Mouse (Mus musculus) embryonic facial prominence, embryonic 13.5 days (tissue): ENCODE results near the gene Ptpn20. TPM values are rescaled to one million over a fixed set of nuclear protein-coding genes. Genes with fewer than 3 reads are reported as not detected.

Experiments
- ATAC-seq: fragments of 200-750 bp; cut with Nextera tagmentation; 2 replicates; pipeline ENCODE4 v1.8.0; 2017; ENCODE audit warnings: low read depth; ENCODE audit not compliant: insufficient number of reproducible peaks, insufficient read depth, low FRiP score, low TSS enrichment
- H3K27ac ChIP-seq: fragments of 300-500 bp; sonication (generic); 2 replicates; pipeline ENCODE4 v1.5.1; 2015; ENCODE audit warnings: moderate library complexity, mild to moderate bottlenecking, inconsistent platforms
- H3K27me3 ChIP-seq: fragments of 300-500 bp; sonication (generic); 2 replicates; pipeline ENCODE4 v1.6.1; 2015; ENCODE audit warnings: mild to moderate bottlenecking, inconsistent platforms
- H3K36me3 ChIP-seq: fragments of 300-500 bp; sonication (generic); 2 replicates; pipeline ENCODE4 v1.6.1; 2015; ENCODE audit warnings: mild to moderate bottlenecking, inconsistent platforms
- H3K4me1 ChIP-seq: fragments of 300-500 bp; sonication (generic); 2 replicates; pipeline ENCODE4 v1.6.1; 2015; ENCODE audit warnings: inconsistent platforms
- H3K4me2 ChIP-seq: fragments of 300-500 bp; sonication (generic); 2 replicates; pipeline ENCODE4 v1.6.1; 2015; ENCODE audit warnings: moderate library complexity, mild to moderate bottlenecking, inconsistent platforms
- H3K4me3 ChIP-seq: fragments of 300-500 bp; sonication (generic); 2 replicates; pipeline ENCODE4 v1.5.1; 2015; ENCODE audit warnings: mild to moderate bottlenecking, inconsistent platforms
- H3K9ac ChIP-seq: fragments of 300-500 bp; sonication (generic); 2 replicates; pipeline ENCODE4 v1.6.1; 2015; ENCODE audit warnings: mild to moderate bottlenecking, inconsistent platforms
- H3K9me3 ChIP-seq: fragments of 300-500 bp; sonication (generic); 2 replicates; pipeline ENCODE4 v1.6.1; 2016; ENCODE audit warnings: inconsistent platforms
- WGBS: fragments of 180-500 bp; shearing (Covaris S2); methylation state at CpG from one replicate; pipeline ENCODE4 v1.1.7; 2015; ENCODE audit warnings: mixed read lengths; 5-methylcytosine and 5-hydroxymethylcytosine counted together
- polyA plus RNA-seq: library from polyadenylated mRNA; unstranded; fragments of >200 nt; fragmentation: Nextera tagmentation; extraction: Ambion mirVana; gene quantifications from 2 replicates; pipeline ENCODE4 v1.2.1, GENCODE M21; 2015

The Ptpn20 gene
- polyA plus RNA-seq, 1 experiment from 2014 or later, result not detected

DNA sequence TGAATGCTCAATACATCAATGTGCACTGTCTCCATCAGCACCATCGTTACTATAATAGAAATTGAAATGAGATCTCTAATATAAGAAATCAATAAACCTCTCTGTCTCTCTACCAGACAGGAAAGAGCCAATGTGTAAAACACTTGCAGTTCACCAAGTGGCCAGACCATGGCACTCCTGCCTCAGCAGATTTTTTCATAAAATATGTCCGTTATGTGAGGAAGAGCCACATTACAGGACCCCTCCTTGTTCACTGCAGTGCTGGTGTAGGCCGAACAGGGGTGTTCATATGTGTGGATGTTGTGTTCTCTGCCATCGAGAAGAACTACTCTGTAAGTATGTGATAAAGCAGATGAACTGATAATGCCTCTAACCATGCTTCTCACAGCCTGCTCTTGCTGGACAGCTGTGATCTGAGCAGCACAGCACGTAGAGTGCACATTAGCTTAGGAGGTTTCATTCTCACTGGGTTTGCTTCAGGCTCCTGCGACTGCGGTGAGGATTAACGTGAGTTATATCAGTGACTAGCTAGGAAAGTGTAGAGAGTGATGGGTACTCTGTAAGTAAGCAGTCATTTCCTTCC, 43.9 kb downstream of the Ptpn20 start:
- H3K9me3 ChIP-seq, result no peaks in the 10 kb centered on the region
- 66% methylated on average over 8 of the region's 8 CpGs for WGBS
- no peaks in the 10 kb centered on the region for H3K4me1 ChIP-seq
- no peaks in the 10 kb centered on the region for H3K36me3 ChIP-seq
- no peak overlapping the region for H3K9ac ChIP-seq
- no peak overlapping the region for H3K4me2 ChIP-seq
- H3K4me3 ChIP-seq, result no peak overlapping the region
- ATAC-seq, result no peak
- no peak overlapping the region for H3K27ac ChIP-seq
- no peaks in the 10 kb centered on the region for H3K27me3 ChIP-seq

DNA sequence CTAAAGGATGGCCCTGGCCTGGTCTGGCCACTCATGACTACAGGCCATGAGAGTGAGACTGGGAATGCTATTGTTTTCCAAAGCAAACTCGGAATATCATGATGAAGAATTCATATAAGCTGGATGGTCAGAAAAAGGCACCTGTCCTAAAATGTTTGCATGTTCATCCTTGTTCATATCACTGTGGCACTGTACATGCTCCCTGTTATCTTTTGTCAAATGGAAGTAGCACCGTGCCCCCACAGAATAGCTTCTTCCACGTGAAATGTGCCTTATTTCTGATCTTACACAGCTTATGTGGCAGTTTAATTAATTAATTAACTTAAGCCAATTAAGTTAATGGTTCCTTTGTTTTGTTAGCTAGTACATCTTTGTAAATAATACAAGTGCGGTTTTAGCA, 45.3 kb downstream of the Ptpn20 start:
- H3K27me3 ChIP-seq, result no peaks in the 10 kb centered on the region
- H3K9me3 ChIP-seq, result no peaks in the 10 kb centered on the region
- WGBS, result 88% methylated on average over 4 of the region's 4 CpGs
- H3K9ac ChIP-seq, result no peak overlapping the region
- no peak overlapping the region for H3K4me2 ChIP-seq
- no peak overlapping the region for H3K4me3 ChIP-seq
- H3K36me3 ChIP-seq, result no peaks in the 10 kb centered on the region
- no peaks in the 10 kb centered on the region for H3K4me1 ChIP-seq
- ATAC-seq, result no peak
- no peak overlapping the region for H3K27ac ChIP-seq

DNA sequence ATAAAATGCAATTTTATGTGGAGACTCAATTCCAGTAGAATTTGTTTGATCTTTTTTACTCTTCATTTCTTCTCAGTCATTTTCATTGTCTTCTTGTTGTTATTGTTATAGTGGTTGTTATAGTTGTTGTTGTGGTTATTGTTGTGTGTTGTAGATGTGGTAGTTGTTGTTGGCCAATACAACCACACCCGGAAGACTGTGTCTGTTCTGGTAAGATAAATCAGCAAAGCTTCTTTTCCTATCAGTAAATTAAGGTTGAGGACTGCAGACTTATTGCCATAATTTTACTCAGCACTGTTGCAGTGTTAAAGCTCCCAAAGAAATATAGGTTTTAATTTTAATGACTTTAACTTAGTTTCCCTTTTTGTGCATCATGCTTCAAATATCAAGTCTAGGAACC, 45.8 kb downstream of the Ptpn20 start:
- no peaks in the 10 kb centered on the region for H3K4me1 ChIP-seq
- no peak overlapping the region for H3K9ac ChIP-seq
- H3K27ac ChIP-seq, result no peak overlapping the region
- ATAC-seq, result no peak
- WGBS, result 94% methylated on average over 1 of the region's 1 CpGs
- no peak overlapping the region for H3K4me3 ChIP-seq
- H3K36me3 ChIP-seq, result no peaks in the 10 kb centered on the region
- no peaks in the 10 kb centered on the region for H3K9me3 ChIP-seq
- no peak overlapping the region for H3K4me2 ChIP-seq
- H3K27me3 ChIP-seq, result no peaks in the 10 kb centered on the region

DNA sequence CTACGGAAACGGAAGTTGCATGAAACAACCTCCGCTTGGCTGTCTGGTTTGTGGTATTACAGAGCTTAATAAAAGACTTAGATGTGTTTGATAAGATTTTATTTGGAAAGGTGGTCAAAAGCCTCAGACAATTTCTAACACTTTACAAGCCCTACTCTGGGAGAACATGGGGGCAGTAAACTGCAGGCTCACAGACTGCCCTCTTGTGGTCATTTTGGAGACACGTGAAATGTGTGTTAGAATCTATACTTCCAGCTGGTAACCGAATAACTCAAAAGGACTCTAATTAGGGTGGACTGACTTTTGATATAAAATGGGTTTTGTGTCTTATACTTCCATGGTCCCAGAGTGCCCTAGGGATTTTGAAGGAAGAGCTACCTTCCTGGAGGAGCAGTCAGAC, 50.4 kb downstream of the Ptpn20 start:
- no peak overlapping the region for H3K27ac ChIP-seq
- H3K9me3 ChIP-seq, result no peaks in the 10 kb centered on the region
- H3K4me1 ChIP-seq, result no peaks in the 10 kb centered on the region
- WGBS, result 70% methylated on average over 5 of the region's 5 CpGs
- H3K9ac ChIP-seq, result no peak overlapping the region
- no peak overlapping the region for H3K4me3 ChIP-seq
- no peak for ATAC-seq
- H3K36me3 ChIP-seq, result no peaks in the 10 kb centered on the region
- H3K4me2 ChIP-seq, result no peak overlapping the region
- no peaks in the 10 kb centered on the region for H3K27me3 ChIP-seq

DNA sequence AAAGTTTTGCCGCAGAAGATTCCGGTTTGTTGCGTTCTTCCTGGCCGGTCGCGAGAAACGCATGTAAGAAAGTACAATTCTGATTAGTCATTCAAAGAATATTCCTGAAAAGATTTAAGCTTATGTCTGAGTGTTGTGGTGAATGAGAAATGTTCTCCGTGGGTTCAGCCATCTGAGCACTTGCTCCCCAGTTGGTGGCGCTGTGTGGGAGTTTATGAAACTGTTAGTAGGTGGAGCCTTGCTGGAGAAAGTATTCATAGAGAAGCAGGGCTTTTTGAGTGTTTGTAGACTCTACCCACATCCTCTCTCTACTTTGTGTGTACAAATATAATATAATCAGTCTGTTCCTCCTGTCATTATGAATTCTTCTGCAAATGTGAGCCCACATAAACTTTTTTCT, 61.7 kb downstream of the Ptpn20 start:
- no peak overlapping the region for H3K27ac ChIP-seq
- no peak overlapping the region for H3K4me3 ChIP-seq
- no peaks in the 10 kb centered on the region for H3K9me3 ChIP-seq
- WGBS, result 91% methylated on average over 9 of the region's 9 CpGs
- H3K4me2 ChIP-seq, result no peak overlapping the region
- H3K36me3 ChIP-seq, result no peaks in the 10 kb centered on the region
- ATAC-seq, result no peak
- H3K27me3 ChIP-seq, result no peaks in the 10 kb centered on the region
- H3K4me1 ChIP-seq, result no peaks in the 10 kb centered on the region
- no peak overlapping the region for H3K9ac ChIP-seq

DNA sequence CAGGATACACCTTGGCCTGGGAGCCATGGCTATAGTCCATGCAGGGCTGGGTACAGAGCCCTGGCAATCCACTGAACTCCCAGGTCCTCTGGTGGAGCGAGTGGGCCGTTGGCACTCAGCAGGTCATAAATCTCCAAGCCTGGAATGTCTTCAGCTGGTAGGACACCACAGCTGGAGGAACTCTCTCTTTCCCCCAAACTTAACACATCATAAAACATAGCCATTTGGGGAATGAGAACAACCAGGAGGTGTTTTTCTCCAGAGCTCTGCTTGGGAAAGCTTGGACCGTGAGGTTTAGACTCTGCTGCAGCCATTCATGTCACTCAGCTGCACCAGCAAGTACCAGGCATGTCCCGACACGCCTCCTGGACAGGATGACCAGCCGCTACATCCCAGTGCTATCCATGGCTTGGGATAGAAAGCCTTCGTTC, 68.5 kb downstream of the Ptpn20 start:
- H3K27ac ChIP-seq, result no peak overlapping the region

DNA sequence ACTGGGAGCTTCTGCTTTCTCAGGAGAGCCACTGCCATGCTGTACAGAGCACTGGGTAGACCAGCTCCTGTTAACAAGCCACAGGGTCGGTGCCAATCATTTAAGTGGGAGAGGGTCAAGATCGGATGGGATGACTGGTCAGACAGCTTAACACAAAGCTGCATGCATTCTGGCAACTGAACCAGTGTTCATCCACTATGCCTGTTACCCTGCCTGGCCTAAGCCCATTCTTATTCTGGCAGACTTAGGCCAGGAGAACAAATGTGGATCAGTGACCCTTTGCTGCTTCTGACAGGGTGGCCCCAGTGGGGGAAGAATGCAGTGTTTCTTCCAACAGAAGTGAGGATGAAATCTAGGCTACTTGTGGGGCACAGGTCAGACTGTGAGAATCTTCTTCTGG, 69.3 kb downstream of the Ptpn20 start:
- Histone ChIP-seq H3K27me3 (no peaks in the 10 kb centered on the region), H3K4me1 (peaks cover 14% of the 10 kb centered on the region), H3K36me3 (no peaks in the 10 kb centered on the region), H3K9ac (no peak overlapping the region), H3K27ac (no peak overlapping the region), H3K4me2 (no peak overlapping the region), H3K9me3 (no peaks in the 10 kb centered on the region), H3K4me3 (no peak overlapping the region)
- ATAC-seq, result no peak
- WGBS, result 68% methylated on average over 2 of the region's 2 CpGs

More for the DNA sequence above, 68.5 kb downstream of the Ptpn20 start:
- no peak overlapping the region for H3K9ac ChIP-seq
- no peak overlapping the region for H3K4me2 ChIP-seq
- peaks cover 9% of the 10 kb centered on the region for H3K4me1 ChIP-seq
- H3K4me3 ChIP-seq, result no peak overlapping the region
- 87% methylated on average over 7 of the region's 7 CpGs for WGBS
- no peaks in the 10 kb centered on the region for H3K36me3 ChIP-seq
- no peaks in the 10 kb centered on the region for H3K9me3 ChIP-seq
- no peak for ATAC-seq
- H3K27me3 ChIP-seq, result no peaks in the 10 kb centered on the region

DNA sequence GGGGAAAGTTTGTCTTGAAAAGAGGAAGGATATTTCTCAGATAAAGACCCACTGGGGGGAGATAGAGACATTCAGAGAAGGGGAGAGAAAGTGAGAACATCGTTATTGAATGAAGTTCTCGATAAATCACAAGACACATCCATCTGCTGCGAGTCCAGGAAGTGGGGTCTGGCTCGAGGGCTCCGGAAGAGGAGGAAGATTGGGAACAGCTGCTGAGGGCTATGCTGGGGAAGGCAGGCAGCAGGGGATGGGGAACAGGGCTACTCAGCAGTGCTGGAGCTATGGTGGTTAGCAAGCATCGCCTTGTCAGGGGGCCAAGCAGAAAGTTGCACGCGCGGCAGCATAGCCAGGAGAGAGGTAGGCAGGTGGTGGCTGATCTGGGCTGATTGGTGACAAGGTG, 73.1 kb downstream of the Ptpn20 start:
- H3K27me3 ChIP-seq, result no peaks in the 10 kb centered on the region
- WGBS, result 30% methylated on average over 9 of the region's 9 CpGs
- H3K4me3 ChIP-seq, result no peak overlapping the region
- H3K4me2 ChIP-seq, result no peak overlapping the region; the same call in 1 of the 2 replicates
- H3K4me1 ChIP-seq, result peaks cover 14% of the 10 kb centered on the region
- no peaks in the 10 kb centered on the region for H3K36me3 ChIP-seq
- no peak overlapping the region for H3K27ac ChIP-seq
- ATAC-seq, result no peak
- H3K9me3 ChIP-seq, result no peaks in the 10 kb centered on the region
- H3K9ac ChIP-seq, result 0 out of 2 replicates have a peak overlapping the region, but pooled peaks have one; percentile 32

DNA sequence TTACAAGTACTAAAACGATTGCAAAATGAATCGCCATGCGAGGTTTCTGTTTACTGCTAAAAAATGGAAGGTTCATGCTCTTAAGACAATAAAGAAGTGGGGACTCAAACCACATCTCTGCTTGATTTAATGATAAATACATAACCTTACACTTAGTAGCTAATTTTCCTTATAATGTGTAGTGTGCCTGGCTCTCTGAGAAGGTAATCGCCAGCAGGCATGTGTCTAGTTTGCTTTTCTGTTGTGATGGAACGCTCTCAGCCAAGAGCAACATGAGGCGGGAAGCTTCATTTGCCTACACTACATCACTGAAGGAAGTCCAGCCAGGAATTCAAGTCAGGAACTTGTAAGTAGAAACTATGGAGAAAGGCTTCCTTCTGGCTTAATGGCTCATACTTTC, 77.3 kb downstream of the Ptpn20 start:
- 88% methylated on average over 6 of the region's 6 CpGs for WGBS
- Histone ChIP-seq H3K27me3 (no peaks in the 10 kb centered on the region), H3K4me1 (peaks cover 14% of the 10 kb centered on the region), H3K4me2 (no peak overlapping the region), H3K27ac (no peak overlapping the region), H3K9ac (no peak overlapping the region), H3K9me3 (0 out of 2 replicates have a peak, but pooled peaks cover 3% of the 10 kb centered on the region), H3K4me3 (no peak overlapping the region), H3K36me3 (no peaks in the 10 kb centered on the region)
- ATAC-seq, result no peak

DNA sequence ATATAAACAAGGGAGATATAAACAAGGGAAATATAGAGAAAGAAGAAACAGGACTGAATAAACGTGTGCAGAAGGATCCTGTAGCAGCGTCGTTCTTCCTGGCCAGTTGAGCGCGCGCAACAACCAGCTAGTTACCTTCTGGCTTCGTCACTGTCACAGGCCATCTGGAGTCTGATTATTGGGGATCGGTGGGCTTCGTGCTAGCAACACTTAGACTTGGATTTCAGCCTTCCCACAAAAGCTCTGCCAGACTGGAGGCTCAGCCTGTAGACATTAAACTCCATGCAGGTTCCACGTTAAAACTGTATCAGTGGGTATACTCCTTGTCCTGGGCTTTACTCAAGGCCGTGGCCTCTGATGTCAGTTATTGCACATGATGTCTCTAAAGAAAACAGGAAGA, 80.9 kb downstream of the Ptpn20 start:
- no peak for ATAC-seq
- H3K9me3 ChIP-seq, result 0 out of 2 replicates have a peak, but pooled peaks cover 3% of the 10 kb centered on the region
- no peak overlapping the region for H3K4me2 ChIP-seq
- no peaks in the 10 kb centered on the region for H3K4me1 ChIP-seq
- H3K36me3 ChIP-seq, result no peaks in the 10 kb centered on the region
- H3K27ac ChIP-seq, result no peak overlapping the region
- no peak overlapping the region for H3K9ac ChIP-seq
- 85% methylated on average over 11 of the region's 11 CpGs for WGBS
- no peaks in the 10 kb centered on the region for H3K27me3 ChIP-seq
- no peak overlapping the region for H3K4me3 ChIP-seq

DNA sequence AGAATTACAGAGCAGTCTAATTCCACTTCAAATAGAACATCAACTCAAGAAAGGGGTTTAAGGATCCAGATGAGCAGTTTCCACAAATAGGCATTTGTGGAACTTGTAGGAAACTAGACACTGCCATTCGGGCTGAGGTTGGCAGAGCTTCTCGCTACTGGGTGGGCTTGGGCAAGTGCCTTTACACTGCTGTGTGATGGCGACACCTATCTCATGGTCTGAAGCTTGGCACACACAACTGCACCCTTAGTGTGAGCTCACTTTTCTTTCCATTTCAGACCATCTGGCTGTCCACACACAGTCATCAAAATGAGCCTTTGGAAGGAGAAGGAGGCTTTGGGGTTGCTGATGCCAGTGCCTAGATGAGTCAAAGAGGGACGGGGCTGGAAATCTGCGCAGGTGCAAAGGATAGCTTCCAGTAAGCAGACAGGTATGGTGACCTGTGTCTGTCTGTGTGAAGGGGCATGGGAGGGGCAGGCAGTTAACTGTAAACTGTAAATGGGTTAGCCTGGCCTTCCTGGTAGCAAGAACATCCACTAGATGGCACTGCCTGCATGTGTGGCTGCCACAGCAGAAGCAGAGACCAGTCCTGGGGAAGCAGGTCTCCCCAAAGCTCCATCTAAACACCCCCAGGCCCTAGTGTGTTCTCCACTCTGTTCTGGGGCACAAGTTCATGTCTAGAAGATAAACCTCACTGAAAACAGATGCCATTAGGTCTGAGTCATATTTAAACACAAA, 84.5 kb downstream of the Ptpn20 start:
- H3K36me3 ChIP-seq, result no peaks in the 10 kb centered on the region
- WGBS, result 69% methylated on average over 5 of the region's 5 CpGs
- no peak overlapping the region for H3K9ac ChIP-seq
- 0 out of 2 replicates have a peak, but pooled peaks cover 3% of the 10 kb centered on the region for H3K9me3 ChIP-seq
- no peaks in the 10 kb centered on the region for H3K4me1 ChIP-seq
- H3K4me3 ChIP-seq, result no peak overlapping the region
- no peak overlapping the region for H3K4me2 ChIP-seq
- no peak overlapping the region for H3K27ac ChIP-seq
- ATAC-seq, result no peak
- no peaks in the 10 kb centered on the region for H3K27me3 ChIP-seq

DNA sequence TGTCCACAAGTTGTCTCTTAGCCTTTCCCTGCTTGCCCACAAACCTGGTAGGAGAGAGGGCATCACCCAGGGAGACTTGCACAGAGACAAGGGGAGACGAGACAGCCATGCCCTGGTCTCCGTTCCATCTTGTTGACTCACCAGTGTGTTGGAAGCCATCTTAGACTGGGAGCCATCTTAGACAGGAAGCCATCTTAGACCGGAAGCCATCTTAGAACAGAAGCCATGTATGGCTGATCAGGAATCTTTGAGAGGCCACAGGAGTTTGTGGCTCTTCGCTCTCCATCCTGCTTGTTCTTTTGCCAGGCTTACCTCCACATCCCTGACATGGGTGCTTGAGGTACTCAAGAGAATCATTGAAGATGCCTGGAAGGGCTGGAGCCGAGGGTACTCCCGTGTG, 89.0 kb downstream of the Ptpn20 start:
- Histone ChIP-seq H3K27ac (no peak overlapping the region), H3K27me3 (no peaks in the 10 kb centered on the region; the same call in 1 of the 2 replicates), H3K4me1 (no peaks in the 10 kb centered on the region), H3K4me2 (no peak overlapping the region), H3K4me3 (no peak overlapping the region), H3K9ac (no peak overlapping the region), H3K36me3 (no peaks in the 10 kb centered on the region), H3K9me3 (no peaks in the 10 kb centered on the region)
- no peak for ATAC-seq
- 89% methylated on average over 6 of the region's 6 CpGs for WGBS
